Mouse (Mus musculus): ENCODE results near the gene Nkx2-3.

DNA sequence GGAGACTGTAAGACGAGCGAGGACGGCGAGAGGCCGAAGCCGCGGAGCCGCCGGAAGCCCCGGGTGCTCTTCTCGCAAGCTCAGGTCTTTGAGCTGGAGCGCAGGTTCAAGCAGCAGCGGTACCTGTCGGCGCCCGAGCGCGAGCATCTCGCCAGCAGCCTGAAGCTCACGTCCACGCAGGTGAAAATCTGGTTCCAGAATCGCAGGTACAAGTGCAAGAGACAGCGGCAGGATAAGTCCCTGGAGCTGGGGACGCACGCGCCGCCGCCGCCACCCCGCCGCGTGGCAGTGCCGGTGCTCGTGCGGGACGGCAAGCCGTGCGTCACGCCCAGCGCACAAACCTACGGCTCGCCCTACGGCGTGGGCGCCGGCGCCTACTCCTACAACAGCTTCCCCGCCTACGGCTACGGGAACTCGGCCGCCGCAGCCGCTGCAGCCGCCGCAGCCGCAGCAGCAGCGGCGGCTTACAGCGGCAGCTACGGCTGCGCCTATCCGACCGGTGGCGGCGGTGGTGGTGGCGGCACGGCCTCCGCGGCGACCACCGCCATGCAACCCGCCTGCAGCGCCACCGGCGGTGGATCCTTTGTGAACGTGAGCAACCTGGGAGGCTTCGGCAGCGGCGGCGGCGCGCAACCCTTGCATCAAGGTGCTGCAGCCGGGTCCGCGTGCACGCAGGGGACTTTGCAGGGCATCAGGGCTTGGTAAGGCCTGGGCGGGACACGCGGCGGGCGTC lies 2.4 kb downstream of the Nkx2-3 start:
- TF ChIP-seq CTCF (IDR thresholded peaks at IDR 0.05; ENCODE audit: control insufficient read depth, insufficient read depth, insufficient replicate concordance, low read depth, low read length), result no peak
- TF ChIP-seq POLR2A (IDR thresholded peaks at IDR 0.05; ENCODE audit: control insufficient read depth, low read depth, low read length), result no peak
